Mouse (Mus musculus) heart, postnatal 14 days (tissue): Measurements from ENCODE around the gene Hcrt. TPM values are rescaled to one million over a fixed set of nuclear protein-coding genes. Genes with fewer than 3 reads are reported as not detected.
A peak's percentile ranks its signal among the peaks of the same experiment; 100 is the strongest.

Experiments
- DNase-seq, 2 experiments: peaks; one replicate each; pipeline ENCODE4 v3.0.0; 2021 to 2022
- intact Hi-C: fragments of 180-260 bp; cut with DNase I; formaldehyde crosslinking; loops from one replicate; pipeline ENCODE4 v1.15.1; 2025
- long read RNA-seq, 2 experiments: library from polyadenylated mRNA; stranded (forward); transcript quantifications; one replicate each; pipeline ENCODE4 v2.0.0; 2021
- total RNA-seq, 2 experiments: library from RNA; stranded (reverse); gene quantifications; 2 replicates each; pipeline ENCODE4 v1.2.3; 2021

The Hcrt gene
- total RNA-seq, result not detected
- long read RNA-seq, experiment 1, result 0 reads
- long read RNA-seq, experiment 2, result 0 reads

DNA sequence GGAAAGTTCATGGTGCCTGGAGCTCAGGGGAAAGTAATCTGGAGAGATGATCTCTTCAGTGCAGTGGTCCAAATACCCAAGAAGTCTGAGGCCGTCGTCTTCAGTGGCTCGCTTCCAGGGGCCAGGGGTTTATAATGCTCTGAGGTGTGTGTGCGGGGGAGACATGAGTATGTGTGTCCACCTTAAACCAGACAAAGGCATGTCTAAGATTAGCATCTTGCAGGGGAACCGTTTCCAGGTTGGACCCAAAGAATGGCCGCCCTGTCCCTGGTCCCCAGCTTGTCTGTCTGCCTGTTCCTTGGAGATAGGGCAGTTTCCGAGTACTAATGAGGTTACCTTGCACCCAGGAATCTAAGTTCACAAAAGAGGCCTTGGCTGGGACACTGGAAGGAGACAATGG is at the start of gene Hcrt:
Gene Hcrt (minus strand): TSS at position 101 of the 400 bp plus-strand sequence.
- intact Hi-C loops, result loop anchor here (5.0 kb wide), 1 partner anchor 191 kb away; the partner anchor contains the start of gene Cnp
- DNase-seq, result no peak

DNA sequence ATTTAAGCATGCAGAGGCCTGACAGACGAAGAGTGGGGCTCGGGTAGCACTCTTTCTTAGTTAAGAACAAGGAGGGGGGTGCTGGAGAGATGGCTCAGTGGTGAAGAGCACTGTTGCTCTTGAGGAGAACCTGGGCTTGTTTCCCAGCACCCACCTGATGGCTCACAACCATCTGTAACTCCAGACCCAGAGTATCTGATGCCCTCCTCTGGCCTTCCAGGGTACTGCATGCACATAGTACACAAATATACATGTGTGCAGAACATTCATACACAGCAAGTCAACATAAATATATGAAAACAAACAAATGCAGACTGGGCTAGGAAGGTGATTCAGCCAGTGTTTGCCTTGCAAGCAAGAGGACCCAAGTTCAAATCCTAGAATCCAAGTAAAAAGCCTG is 48.4 kb upstream of the Hcrt start:
- no peak for DNase-seq
- intact Hi-C loops, result no loop called here

DNA sequence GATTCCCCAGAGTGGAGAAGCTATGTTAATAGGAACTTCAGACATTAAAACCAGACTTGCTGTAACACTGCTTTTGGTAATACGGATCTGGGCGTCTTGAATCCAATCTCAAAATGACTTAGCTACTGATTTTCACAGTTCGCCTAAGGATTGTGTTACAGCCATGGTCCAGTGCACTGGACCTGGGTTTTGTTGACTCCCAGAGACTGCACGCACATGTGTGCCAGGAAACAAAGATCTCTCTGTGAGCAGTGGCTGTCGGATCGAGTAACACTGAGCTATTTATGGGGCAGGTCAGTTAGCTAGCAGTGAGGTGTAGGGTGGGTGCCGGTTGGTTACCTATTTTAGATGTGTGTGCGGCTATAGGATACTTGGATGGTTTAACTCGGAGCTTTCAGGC is 47.8 kb upstream of the Hcrt start:
- no peak for DNase-seq
- intact Hi-C loops, result no loop called here

DNA sequence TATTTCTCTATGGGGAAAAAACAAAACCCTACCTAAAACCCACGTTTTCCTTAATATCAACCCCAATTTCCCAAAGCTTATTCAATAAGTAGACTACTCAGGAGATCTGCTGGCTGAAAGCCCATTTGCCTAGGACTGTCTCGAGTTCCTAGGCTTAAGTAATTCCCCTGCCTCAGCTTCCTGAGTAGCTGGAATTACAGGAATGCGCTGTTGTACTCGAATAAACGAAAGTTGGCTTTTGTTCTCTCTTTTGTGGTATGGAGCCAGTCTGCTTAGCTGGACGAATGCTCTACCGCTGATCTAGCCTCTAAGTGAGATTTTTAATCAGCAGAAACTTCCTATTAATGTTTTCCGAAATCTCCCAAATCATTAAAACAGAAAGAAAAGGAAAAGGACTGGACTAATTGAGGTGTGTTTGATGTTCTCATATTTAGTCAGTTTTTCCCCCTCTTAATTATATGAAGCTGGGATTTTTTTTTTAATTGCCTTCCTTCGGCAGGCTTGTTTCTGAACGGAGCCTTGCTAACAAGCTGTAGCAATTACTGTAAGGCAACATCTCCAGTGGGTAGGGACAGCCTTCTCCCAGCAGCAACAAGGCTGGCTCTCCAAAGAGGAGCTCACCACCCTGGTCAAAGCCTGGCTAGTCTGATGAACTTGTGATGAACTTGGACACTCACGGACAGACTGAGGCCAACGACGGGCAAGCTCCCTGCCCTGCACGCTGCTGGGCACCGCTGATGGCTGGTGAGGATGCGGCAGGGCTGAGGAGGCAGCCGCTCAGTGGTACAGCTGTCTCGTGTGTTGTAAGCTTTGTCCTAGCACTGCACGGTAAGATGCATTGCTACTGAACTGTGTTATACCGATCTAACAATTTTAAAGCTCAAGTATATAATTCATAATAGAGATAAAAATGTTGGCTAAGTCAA is 43.9 kb upstream of the Hcrt start:
- intact Hi-C loops, result no loop called here
- DNase-seq, result no peak

DNA sequence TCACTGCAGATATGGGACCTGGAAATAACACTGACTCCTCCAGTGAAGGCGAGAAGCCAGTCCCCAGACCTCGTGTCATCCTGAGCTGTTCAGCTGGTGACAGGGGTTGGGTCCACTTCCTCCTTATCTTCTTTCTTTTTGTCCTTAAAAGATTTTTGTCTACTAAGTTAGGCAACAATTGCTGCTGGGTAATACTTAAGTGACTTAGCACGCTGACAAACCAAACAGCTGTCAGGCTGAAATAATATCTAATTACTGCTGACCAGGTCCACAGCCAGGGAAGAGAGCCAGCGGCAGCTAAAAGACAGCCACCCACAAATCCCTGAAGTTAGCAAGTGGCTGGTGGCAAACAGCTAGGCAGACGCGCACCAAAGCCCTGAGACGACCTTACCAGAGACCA is 42.8 kb upstream of the Hcrt start:
- peak; percentile 46 to 48 for DNase-seq
- intact Hi-C loops, result no loop called here

- DNase-seq, result no peak
These were observed 41.7 kb upstream of the Hcrt start for GRCm38 (mm10) chr11:100804409-100804808.

DNA sequence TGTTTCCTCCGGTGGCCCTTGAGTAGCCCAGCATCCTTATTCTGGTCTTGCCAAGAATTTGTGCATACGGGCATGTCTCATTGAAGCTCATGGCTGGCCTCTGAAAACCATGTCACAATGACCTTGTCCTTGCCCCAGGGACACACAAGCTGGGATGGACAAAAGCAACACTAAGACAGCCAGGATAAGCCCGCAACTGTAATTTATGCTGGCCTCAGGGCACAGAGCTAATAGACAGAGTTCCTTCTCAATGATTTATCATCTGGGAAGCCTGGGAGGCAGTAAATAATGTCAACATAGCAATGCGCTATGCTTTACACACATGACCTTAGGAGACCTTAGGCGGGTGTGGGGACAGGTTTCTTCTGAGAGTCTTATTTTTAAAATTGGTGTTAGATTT is 36.7 kb upstream of the Hcrt start:
- intact Hi-C loops, result no loop called here
- DNase-seq, result no peak

More at GRCm38 (mm10) chr11:100804409-100804808, 41.7 kb upstream of the Hcrt start:
- intact Hi-C loops, result no loop called here

DNA sequence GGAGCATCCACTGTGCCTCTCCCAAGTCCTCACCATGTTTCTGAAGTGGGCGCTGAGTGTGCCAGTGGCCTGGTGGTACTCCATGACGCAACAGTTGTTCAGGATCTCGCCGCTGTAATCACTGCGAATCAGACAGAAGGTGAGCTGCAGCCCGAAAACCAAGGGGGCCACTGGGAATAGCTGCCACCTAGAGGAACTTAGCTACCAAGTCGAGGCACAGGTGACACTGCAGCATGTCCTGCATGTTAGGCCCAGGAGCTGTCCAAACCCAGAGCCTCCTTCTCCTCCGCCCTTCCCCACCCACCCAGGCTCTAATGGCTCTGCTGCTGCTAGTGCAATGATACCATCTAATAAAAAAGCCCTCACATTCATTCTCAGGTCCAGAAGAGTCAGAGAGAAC is 33.9 kb upstream of the Hcrt start:
- no peak for DNase-seq
- intact Hi-C loops, result no loop called here

- intact Hi-C loops, result no loop called here
- no peak for DNase-seq
These were observed 32.7 kb upstream of the Hcrt start for GRCm38 (mm10) chr11:100795386-100795785.

GRCm38 (mm10) chr11:100791457-100792049 is 28.8 kb upstream of the Hcrt start:
- intact Hi-C loops, result loop anchor here (5.0 kb wide), 1 partner anchor 66 kb away; the partner anchor contains the start of gene Stat5a

DNA sequence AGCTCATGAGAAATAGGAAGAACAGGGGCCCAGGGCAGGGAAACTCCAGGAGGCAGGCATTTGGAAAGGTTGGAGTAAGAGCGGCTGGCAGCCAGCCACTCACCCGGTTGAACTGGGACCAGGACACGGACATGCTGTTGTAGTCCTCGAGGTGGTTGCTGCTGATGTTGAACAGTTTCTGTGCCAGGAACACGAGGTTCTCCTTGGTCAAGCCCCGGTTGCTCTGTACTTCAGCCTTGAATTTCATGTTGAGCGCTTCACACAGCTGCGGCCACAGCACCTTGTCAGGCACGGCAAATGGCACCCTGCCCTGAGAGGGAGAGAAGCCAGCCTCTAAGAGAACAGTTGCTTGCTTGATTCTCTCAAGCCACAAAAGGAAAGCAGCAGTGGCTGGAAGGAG is 27.9 kb upstream of the Hcrt start:
- DNase-seq, result peak; percentile 71 to 73
- intact Hi-C loops, result loop anchor here (5.0 kb wide), 1 partner anchor 67 kb away; the partner anchor contains the start of gene Stat5a

More at GRCm38 (mm10) chr11:100791457-100792049, 28.8 kb upstream of the Hcrt start:
- peak in 1 of 2 experiments; percentile 57 for DNase-seq

- DNase-seq, result no peak
- intact Hi-C loops, result loop anchor here (5.0 kb wide), 1 partner anchor 68 kb away; the partner anchor contains the start of gene Stat5a
These were observed 27.0 kb upstream of the Hcrt start for GRCm38 (mm10) chr11:100789702-100790101.

GRCm38 (mm10) chr11:100785774-100786173 is 23.0 kb upstream of the Hcrt start:
- DNase-seq, result no peak
- intact Hi-C loops, result no loop called here

GRCm38 (mm10) chr11:100784286-100784685 is 21.6 kb upstream of the Hcrt start:
- DNase-seq, result no peak
- intact Hi-C loops, result no loop called here

- no peak for DNase-seq
- intact Hi-C loops, result no loop called here
These were observed 19.8 kb upstream of the Hcrt start for GRCm38 (mm10) chr11:100782568-100782967.

DNA sequence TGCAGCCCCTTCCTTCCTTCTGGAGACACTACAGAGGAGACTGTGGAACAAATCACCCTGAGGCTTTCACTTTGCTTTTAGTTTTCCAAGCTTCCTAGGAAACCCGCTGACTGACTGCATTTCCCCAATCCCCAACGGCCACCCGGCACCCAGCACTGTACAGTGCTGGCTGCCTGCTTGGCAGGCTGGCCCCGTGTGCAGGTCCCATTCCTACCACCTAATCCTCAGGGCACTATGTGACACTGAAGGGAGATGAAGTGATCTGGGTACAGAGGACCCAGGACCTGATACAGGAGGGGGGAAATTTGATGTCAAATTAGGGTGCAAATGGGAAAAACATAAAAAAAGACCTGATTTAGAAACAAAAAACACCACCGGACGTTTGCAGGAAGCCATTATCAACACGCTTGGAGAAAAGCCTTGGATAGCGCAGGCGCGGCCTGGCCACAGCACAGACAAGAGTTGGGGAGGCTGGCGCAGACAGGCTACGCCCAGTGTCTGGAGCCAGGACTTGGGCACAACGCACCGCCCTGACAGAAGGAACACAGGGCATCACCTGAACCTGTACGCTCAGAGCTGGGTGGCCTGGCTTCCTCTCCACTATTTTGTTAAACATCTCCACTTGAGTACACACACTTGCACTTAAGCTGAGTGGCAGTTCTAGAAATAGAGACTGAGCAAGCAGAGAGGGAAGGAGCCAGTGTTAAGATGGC is 19.2 kb upstream of the Hcrt start:
- intact Hi-C loops, result no loop called here
- DNase-seq, result no peak

DNA sequence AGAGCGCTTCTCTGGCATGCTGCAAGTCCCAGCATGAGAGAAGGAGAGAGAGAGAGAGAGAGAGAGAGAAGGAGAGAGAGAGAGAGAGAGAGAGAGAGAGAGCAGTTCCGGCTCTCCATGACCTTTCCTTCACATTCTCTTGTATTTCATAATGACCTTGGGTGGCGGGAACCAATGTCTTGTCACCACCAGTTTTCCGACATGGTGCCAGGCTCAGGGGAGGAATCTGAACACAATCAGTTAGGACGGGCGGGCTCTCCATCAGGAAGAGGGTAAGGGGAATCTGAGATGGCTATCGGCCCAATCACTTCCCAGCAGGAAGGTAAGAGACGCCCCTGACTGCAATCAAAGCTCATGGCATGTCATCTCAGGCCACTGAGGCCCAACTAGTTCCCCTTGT is 17.5 kb upstream of the Hcrt start:
- DNase-seq, result no peak
- intact Hi-C loops, result no loop called here

DNA sequence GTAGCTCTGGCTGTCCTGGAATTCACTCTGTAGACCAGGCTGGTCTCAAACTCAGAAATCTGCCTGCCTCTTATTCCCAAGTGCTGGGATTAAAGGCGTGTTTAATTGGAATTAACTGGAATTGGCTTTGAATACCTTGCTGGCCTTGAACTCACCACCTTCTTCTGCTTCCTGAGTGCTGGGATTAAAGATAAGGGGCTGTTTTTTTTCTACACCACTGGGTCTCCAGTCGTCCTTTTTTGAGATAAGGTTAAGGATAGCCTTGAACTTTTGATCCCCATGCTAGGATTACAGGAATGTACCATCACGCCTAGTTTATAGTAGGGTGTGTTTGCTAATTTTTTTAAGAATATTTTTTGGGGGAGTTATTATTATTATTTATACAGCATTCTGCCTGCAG is 15.3 kb upstream of the Hcrt start:
- intact Hi-C loops, result no loop called here
- DNase-seq, result no peak

DNA sequence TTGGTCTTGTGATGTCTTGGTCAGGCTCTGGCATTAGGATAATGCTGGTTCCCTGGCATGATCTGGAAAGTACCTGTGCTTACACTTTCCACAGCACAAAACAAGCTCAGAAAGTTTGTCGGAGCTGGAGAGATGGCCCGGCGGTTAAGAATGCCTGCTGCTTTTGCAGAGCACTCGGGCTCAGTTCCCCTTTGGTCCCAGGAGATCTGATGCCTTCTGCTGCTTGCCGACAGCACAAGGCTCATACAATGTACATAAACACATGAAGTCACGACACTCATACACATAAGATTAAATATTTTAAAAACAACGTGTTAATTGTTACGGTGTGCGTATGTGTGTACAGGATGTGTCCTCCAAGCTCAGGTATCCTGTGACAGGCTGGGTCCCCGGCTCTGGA is 13.2 kb upstream of the Hcrt start:
- intact Hi-C loops, result no loop called here

GRCm38 (mm10) chr11:100774261-100774660 is 11.5 kb upstream of the Hcrt start:
- DNase-seq, result no peak
- intact Hi-C loops, result no loop called here

More for the DNA sequence above, 13.2 kb upstream of the Hcrt start:
- DNase-seq, result no peak
